Mouse (Mus musculus) kidney, adult 11 months (tissue): ENCODE data around the gene Zc3h12d.

ENCODE experiments used
- DNase-seq: peaks from one replicate; pipeline ENCODE4 v3.0.0; 2022

Zc3h12d gene

GRCm38 (mm10) chr10:7832171-7832676, at the start of gene Zc3h12d:
TSS of gene Zc3h12d (plus strand) at chr10:7832470.
- peak; percentile 77 for DNase-seq

- DNase-seq = no peak
Observed at GRCm38 (mm10) chr10:7787319-7787718, 45.0 kb upstream of the Zc3h12d start.

- no peak for DNase-seq
Observed at GRCm38 (mm10) chr10:7792254-7792750, 40.0 kb upstream of the Zc3h12d start.

- DNase-seq = peak; percentile 81
Observed at GRCm38 (mm10) chr10:7792751-7793385, 39.4 kb upstream of the Zc3h12d start, which contains the start of the genes Ginm1 and Ppil4. TSS of gene Ginm1 (minus strand) at chr10:7792824. TSS of gene Ppil4 (plus strand) at chr10:7792891.

- DNase-seq = no peak
Observed at GRCm38 (mm10) chr10:7801258-7801657, 31.0 kb upstream of the Zc3h12d start.

- no peak for DNase-seq
Observed at GRCm38 (mm10) chr10:7802519-7803140, 29.6 kb upstream of the Zc3h12d start.

- DNase-seq = peak; percentile 37
Observed at GRCm38 (mm10) chr10:7809937-7810336, 22.3 kb upstream of the Zc3h12d start.

- no peak for DNase-seq
Observed at GRCm38 (mm10) chr10:7816476-7816875, 15.8 kb upstream of the Zc3h12d start.

GRCm38 (mm10) chr10:7818676-7819075, 13.6 kb upstream of the Zc3h12d start:
- DNase-seq = no peak

- no peak for DNase-seq
Observed at GRCm38 (mm10) chr10:7819156-7819555, 13.1 kb upstream of the Zc3h12d start.

GRCm38 (mm10) chr10:7819603-7820002, 12.7 kb upstream of the Zc3h12d start:
- DNase-seq = no peak

GRCm38 (mm10) chr10:7820171-7820570, 12.1 kb upstream of the Zc3h12d start:
- no peak for DNase-seq

- no peak for DNase-seq
Observed at GRCm38 (mm10) chr10:7821981-7822380, 10.3 kb upstream of the Zc3h12d start.

- DNase-seq = no peak
Observed at GRCm38 (mm10) chr10:7824663-7825280, 7.5 kb upstream of the Zc3h12d start.

GRCm38 (mm10) chr10:7825281-7825665, 7.0 kb upstream of the Zc3h12d start:
- DNase-seq = no peak

- DNase-seq = no peak
Observed at GRCm38 (mm10) chr10:7826106-7826505, 6.2 kb upstream of the Zc3h12d start.

- DNase-seq = no peak
Observed at GRCm38 (mm10) chr10:7833377-7834165, 1.3 kb downstream of the Zc3h12d start.

- no peak for DNase-seq
Observed at GRCm38 (mm10) chr10:7834671-7835225, 2.5 kb downstream of the Zc3h12d start.

GRCm38 (mm10) chr10:7836902-7837301, 4.6 kb downstream of the Zc3h12d start:
- DNase-seq = no peak

GRCm38 (mm10) chr10:7837446-7837845, 5.2 kb downstream of the Zc3h12d start:
- no peak for DNase-seq

- DNase-seq = no peak
Observed at GRCm38 (mm10) chr10:7838036-7838435, 5.8 kb downstream of the Zc3h12d start.

- DNase-seq = no peak
Observed at GRCm38 (mm10) chr10:7838874-7839421, 6.7 kb downstream of the Zc3h12d start.
